Mouse (Mus musculus) macrophage (primary cell): Measurements from ENCODE around the gene Sptan1. TPM values are rescaled to one million over a fixed set of nuclear protein-coding genes. Genes with fewer than 3 reads are reported as not detected.

ENCODE experiments used
- H3K27ac ChIP-seq: fragments of 350-480 bp; formaldehyde crosslinking; 2 replicates; pipeline ENCODE4 v1.9.0; 2021
- H3K36me3 ChIP-seq: fragments of 350-480 bp; formaldehyde crosslinking; 2 replicates; pipeline ENCODE4 v1.9.0; 2021; ENCODE audit errors: inconsistent target
- H3K4me3 ChIP-seq: fragments of 350-480 bp; formaldehyde crosslinking; 2 replicates; pipeline ENCODE4 v1.9.0; 2021; ENCODE audit errors: inconsistent target
- H3K79me2 ChIP-seq: fragments of 350-480 bp; formaldehyde crosslinking; 2 replicates; pipeline ENCODE4 v1.9.0; 2021; ENCODE audit errors: inconsistent target
- WGBS: methylation state at CpG from one replicate; pipeline ENCODE4 v1.1.7; 2026; ENCODE audit warnings: inconsistent platforms; ENCODE audit not compliant: missing documents; 5-methylcytosine and 5-hydroxymethylcytosine counted together
- polyA plus RNA-seq: library from polyadenylated mRNA; stranded (reverse); fragments of 250-400 nt; gene quantifications from 3 replicates; pipeline ENCODE4 v1.2.4, GENCODE M21; 2018; ENCODE audit warnings: inconsistent platforms

Sptan1 gene
- polyA plus RNA-seq, 1 experiment from 2014 or later: 74.1 TPM

DNA sequence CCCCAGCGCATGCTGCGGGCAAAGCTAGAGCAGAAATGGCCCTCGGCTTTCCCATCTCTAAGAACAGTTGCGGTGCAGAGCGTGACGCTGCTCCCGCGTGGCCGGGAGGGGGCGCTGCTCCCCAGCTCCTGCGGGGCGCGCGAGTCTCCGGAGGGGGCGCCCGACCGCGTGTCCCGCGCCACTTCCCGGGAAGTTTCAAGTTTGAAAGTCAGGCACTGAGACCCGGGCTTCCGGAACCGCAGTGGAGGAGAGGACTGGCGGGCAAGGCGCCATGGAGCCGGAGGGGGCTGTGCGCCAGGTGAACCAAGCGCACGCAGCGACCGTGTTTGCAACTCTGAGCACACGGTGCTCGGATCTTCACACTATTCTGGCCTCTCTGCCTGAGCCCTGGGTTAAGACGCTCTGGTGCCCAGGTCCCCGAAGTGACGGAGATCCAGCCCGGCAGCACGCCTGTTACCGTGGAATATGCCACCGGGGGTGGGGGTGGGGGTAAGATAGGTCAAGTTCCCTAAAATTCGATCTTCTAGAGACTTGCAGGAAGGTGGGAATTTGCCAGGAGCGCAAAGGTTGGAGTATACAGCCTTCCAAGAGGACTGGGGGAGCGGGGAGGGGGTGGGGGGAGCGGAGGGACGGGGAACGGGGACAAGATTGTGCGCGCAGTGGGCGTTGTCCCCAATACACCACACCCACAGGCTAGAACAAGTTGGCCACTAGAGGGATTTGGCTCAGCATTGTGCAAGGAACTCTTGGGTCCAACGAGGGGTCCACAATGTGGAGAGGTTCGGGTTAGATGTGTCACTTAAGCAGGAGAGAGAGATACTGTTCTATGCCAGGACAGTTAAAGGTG lies 112.4 kb downstream of the Sptan1 start, which contains the start of gene Pkn3:
TSS of gene Pkn3 (plus strand) at position 183 of the 847 bp plus-strand sequence.
- H3K27ac ChIP-seq: peak within 1 kb of the TSS; percentile 66
- H3K36me3 ChIP-seq: no peaks in the 10 kb centered on the region
- WGBS: 1% methylated on average over 47 of the region's 53 CpGs
- H3K4me3 ChIP-seq: peak within 1 kb of the TSS; percentile 54
- no peaks in the 10 kb centered on the region for H3K79me2 ChIP-seq

DNA sequence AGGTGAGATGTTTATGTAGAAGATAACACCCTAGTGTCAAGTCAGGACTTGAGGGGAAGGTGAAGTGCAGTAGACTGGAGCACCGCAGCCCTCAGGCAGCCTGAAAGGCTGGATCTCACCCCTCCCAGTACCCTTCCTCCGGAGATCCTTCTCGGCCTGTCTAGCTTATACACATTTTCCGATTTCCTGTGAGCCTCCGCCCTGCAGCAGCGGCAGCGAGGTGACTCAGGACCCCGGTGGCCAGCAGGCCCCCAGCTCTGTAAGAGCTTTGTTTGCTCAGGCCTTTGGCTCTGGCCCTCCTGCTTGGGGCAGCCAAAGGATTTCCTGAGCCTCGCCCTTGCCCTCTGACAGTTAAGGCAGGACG lies 113.0 kb downstream of the Sptan1 start:
- H3K36me3 ChIP-seq: no peaks in the 10 kb centered on the region
- H3K27ac ChIP-seq: 0 out of 2 replicates have a peak overlapping the region, but pooled peaks have one; percentile 66
- H3K4me3 ChIP-seq: peak overlapping the region; percentile 54; the same call in 1 of the 2 replicates
- no peaks in the 10 kb centered on the region for H3K79me2 ChIP-seq
- WGBS: 28% methylated on average over 10 of the region's 10 CpGs

DNA sequence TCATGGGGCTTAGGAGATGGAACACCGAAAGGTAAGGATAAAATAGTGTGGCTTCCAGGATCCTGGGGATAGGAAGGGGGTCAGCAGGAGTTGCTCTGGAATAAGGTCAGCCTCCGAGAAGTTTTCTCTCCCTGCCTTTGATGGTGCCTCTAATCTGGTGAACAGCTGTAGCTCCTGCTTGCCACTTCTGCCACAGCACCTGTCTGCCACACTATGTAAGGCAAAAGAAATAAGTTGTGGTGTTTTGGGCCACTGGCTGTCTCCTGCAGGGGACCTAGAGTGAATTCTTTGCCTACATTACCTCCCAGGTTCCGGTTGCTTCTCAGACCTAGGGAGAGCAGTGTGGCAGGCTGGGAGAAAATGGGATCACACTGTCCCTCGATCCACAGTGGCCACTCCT lies 113.4 kb downstream of the Sptan1 start:
- no peak overlapping the region for H3K4me3 ChIP-seq
- 82% methylated on average over 4 of the region's 4 CpGs for WGBS
- H3K79me2 ChIP-seq: no peaks in the 10 kb centered on the region
- H3K27ac ChIP-seq: no peak overlapping the region
- H3K36me3 ChIP-seq: no peaks in the 10 kb centered on the region

DNA sequence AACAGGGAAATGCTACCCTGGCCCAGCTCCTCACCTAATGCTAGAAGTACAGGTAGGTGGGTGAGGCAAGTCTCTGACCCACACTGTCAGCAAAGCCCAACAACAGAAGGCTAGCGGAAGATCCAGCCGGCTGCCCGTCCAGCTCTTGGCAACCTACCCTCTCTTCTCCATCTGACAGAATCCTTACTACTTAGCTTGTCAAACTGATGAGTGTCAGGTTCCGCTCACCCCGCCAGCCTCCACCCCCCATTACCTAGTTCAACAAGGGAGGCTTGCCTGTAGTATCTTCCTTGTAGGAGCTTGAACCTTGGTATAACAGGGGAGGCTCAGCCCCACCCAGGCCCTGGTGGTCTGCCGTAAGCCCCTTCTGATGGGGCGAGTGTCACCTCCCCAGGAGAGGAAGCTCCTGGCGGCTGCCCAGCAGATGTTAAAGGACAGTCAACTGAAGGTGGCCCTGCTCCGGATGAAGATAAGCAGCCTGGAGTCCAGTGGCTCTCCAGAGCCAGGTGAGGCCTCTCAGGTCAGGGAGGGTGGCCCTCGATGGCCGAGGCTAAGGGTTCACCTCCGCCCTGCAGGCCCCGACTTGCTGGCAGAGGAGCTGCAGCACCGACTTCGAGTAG lies 114.9 kb downstream of the Sptan1 start:
- Histone ChIP-seq H3K36me3 (no peaks in the 10 kb centered on the region), H3K4me3 (no peak overlapping the region), H3K27ac (no peak overlapping the region), H3K79me2 (no peaks in the 10 kb centered on the region)
- WGBS: 97% methylated on average over 15 of the region's 15 CpGs

Other genes starting within 250 kb of the Sptan1 start
- not detected in 3 replicates for gene Gm13420, start 213.9 kb upstream of the Sptan1 start, polyA plus RNA-seq
- not detected in 3 replicates for gene Gm13547, start 206.2 kb upstream of the Sptan1 start, polyA plus RNA-seq
- 2.9 to 7.5 TPM (median 5.4 TPM) in 3 replicates for gene Coq4, start 178.1 kb upstream of the Sptan1 start, polyA plus RNA-seq
- gene Trub2, start 177.1 kb upstream of the Sptan1 start, polyA plus RNA-seq: 13.8 to 16.1 TPM (median 15.3 TPM) in 3 replicates
- 11.2 to 17.7 TPM (median 17.3 TPM) in 3 replicates for gene Slc27a4, start 162.9 kb upstream of the Sptan1 start, polyA plus RNA-seq
- 21.1 to 24.9 TPM (median 24.4 TPM) in 3 replicates for gene Urm1, start 145.5 kb upstream of the Sptan1 start, polyA plus RNA-seq
- gene Cercam, start 96.4 kb upstream of the Sptan1 start, polyA plus RNA-seq: 7.3 to 16.8 TPM (median 15.9 TPM) in 3 replicates
- gene Odf2, start 76.3 kb upstream of the Sptan1 start, polyA plus RNA-seq: 28.3 to 46.9 TPM (median 30.9 TPM) in 3 replicates
- gene Gle1, start 30.1 kb upstream of the Sptan1 start, polyA plus RNA-seq: 7.9 to 12.5 TPM (median 10.0 TPM) in 3 replicates
- gene Wdr34, start 83.3 kb downstream of the Sptan1 start, polyA plus RNA-seq: 3.0 to 6.7 TPM (median 4.4 TPM) in 3 replicates
- gene Set, start 91.8 kb downstream of the Sptan1 start, polyA plus RNA-seq: 142 to 388 TPM (median 281 TPM) in 3 replicates
- 0.94 to 2.4 TPM (median 1.6 TPM) in 3 replicates for gene Pkn3, start 112.1 kb downstream of the Sptan1 start, polyA plus RNA-seq
- gene Zdhhc12, start 128.1 kb downstream of the Sptan1 start, polyA plus RNA-seq: 10.5 to 24.6 TPM (median 20.1 TPM) in 3 replicates
- 5.5 to 11.1 TPM (median 6.9 TPM) in 3 replicates for gene Zer1, start 159.0 kb downstream of the Sptan1 start, polyA plus RNA-seq
- 79.6 to 115 TPM (median 108 TPM) in 3 replicates for gene Tbc1d13, start 168.2 kb downstream of the Sptan1 start, polyA plus RNA-seq
- 1.2 to 5.8 TPM (median 3.8 TPM) in 3 replicates for gene Endog, start 205.9 kb downstream of the Sptan1 start, polyA plus RNA-seq
- gene Spout1, start 212.9 kb downstream of the Sptan1 start, polyA plus RNA-seq: 15.1 to 33.4 TPM (median 17.6 TPM) in 3 replicates
- 1.5 to 4.5 TPM (median 3.0 TPM) in 3 replicates for gene Kyat1, start 240.3 kb downstream of the Sptan1 start, polyA plus RNA-seq